Mouse (Mus musculus) forebrain, postnatal 0 days (tissue): ENCODE results near the gene Apmap. TPM values are rescaled to one million over a fixed set of nuclear protein-coding genes. Genes with fewer than 3 reads are reported as not detected.

Experiments used
- ATAC-seq: fragments of 200-750 bp; cut with Nextera tagmentation; 2 replicates; pipeline ENCODE4 v1.8.0; 2017; ENCODE audit warnings: mild to moderate bottlenecking, moderate library complexity
- DNase-seq: peaks from one replicate; pipeline ENCODE4 v3.0.0-alpha.2; 2015
- H3K27ac ChIP-seq: fragments of 300-500 bp; sonication (generic); 2 replicates; pipeline ENCODE4 v1.5.1; 2014; ENCODE audit warnings: low read depth, mild to moderate bottlenecking, antibody characterized with exemption, low read length, moderate library complexity, mixed read lengths
- H3K27me3 ChIP-seq: fragments of 300-500 bp; sonication (generic); 2 replicates; pipeline ENCODE4 v1.6.1; 2014; ENCODE audit warnings: mild to moderate bottlenecking, low read length, mixed read lengths; ENCODE audit not compliant: insufficient read depth
- H3K36me3 ChIP-seq: fragments of 300-500 bp; sonication (generic); 2 replicates; pipeline ENCODE4 v1.6.1; 2014; ENCODE audit warnings: mild to moderate bottlenecking, moderate library complexity; ENCODE audit not compliant: insufficient read depth
- H3K4me1 ChIP-seq: fragments of 300-500 bp; sonication (generic); 2 replicates; pipeline ENCODE4 v1.6.1; 2014; ENCODE audit warnings: antibody characterized with exemption; ENCODE audit not compliant: insufficient read depth
- H3K4me2 ChIP-seq: fragments of 300-500 bp; sonication (generic); 2 replicates; pipeline ENCODE4 v1.6.1; 2014; ENCODE audit warnings: low read depth, mild to moderate bottlenecking, moderate library complexity
- H3K4me3 ChIP-seq: fragments of 300-500 bp; sonication (generic); 2 replicates; pipeline ENCODE4 v1.5.1; 2014; ENCODE audit warnings: low read depth, low read length, mixed read lengths
- H3K9ac ChIP-seq: fragments of 300-500 bp; sonication (generic); 2 replicates; pipeline ENCODE4 v1.6.1; 2014; ENCODE audit warnings: mild to moderate bottlenecking
- H3K9me3 ChIP-seq: fragments of 300-500 bp; sonication (generic); 2 replicates; pipeline ENCODE4 v1.6.1; 2016; ENCODE audit warnings: low read length
- CTCF ChIP-seq: sonication (generic); IDR thresholded peaks from 2 replicates; pipeline ENCODE4 v1.5.1; 2016; ENCODE audit warnings: antibody characterized with exemption, control low read depth, low read depth
- WGBS: fragments of 180-500 bp; shearing (Covaris S2); extraction: QIAGEN DNeasy Blood & Tissue Kit; methylation state at CpG from one replicate; pipeline ENCODE4 v1.1.7; 2014; 5-methylcytosine and 5-hydroxymethylcytosine counted together
- polyA plus RNA-seq: library from polyadenylated mRNA; unstranded; fragments of >200 nt; fragmentation: Nextera tagmentation; extraction: Ambion mirVana; gene quantifications from 2 replicates; pipeline ENCODE4 v1.2.1, GENCODE M21; 2015
- total RNA-seq: library from RNA; depleted of rRNA; stranded (reverse); fragments of >200 nt; gene quantifications from 2 replicates; pipeline ENCODE4 v1.2.3, GENCODE M21; 2014; rRNA removed

The Apmap gene
- total RNA-seq (40.9 and 43.0 TPM in 2 replicates), polyA plus RNA-seq (53.5 and 56.1 TPM in 2 replicates)

DNA sequence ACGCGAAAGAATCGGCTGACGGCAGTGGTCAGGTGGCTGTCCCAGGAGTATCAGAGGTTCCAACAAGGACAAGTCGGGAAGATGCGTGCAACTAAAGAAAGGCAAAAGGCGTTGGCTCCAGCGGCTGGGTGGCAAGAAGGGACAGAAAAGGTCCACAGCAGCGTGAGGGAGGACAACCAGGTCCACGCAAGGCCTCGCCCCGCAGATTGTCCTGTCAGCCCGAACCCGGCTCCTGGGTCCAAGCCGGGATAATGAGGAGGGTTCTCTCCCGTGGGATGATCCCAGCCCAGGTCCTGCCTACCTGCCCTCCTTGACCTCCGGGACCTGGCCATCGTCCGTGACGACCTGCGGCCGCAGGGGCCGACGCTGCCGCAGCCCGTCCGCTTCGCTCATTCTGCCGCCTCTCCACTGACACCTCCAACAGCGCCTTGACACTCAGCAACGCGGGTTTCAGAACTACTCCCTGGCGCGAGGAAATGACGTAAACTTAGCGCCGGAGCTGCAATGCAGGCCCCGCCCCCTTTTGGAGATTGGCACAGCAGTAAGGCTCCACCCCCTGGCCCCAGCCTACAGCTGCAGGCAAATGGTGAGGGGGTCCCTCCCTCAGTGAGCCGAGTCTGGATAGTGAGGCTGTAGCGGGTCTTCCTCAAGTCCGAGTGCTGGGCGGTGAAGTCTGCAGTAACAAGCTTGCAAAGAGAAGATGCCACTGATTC, at the start of gene Apmap:
Apmap (minus strand) TSS at position 481 of the 713 bp plus-strand sequence.
- Histone ChIP-seq H3K4me3 (peak within 1 kb of the TSS; percentile 50), H3K9me3 (no peaks in the 10 kb centered on the region), H3K27me3 (no peaks in the 10 kb centered on the region), H3K36me3 (no peaks in the 10 kb centered on the region), H3K4me2 (peak within 1 kb of the TSS; percentile 69), H3K4me1 (peaks cover 9% of the 10 kb centered on the region), H3K27ac (peak within 1 kb of the TSS; percentile 16), H3K9ac (peak within 1 kb of the TSS; percentile 65)
- DNase-seq (peak; percentile 97), ATAC-seq (peak; percentile 97)
- peak; percentile 48 for TF ChIP-seq CTCF
- under 1% methylated on average over 42 of the region's 42 CpGs for WGBS

DNA sequence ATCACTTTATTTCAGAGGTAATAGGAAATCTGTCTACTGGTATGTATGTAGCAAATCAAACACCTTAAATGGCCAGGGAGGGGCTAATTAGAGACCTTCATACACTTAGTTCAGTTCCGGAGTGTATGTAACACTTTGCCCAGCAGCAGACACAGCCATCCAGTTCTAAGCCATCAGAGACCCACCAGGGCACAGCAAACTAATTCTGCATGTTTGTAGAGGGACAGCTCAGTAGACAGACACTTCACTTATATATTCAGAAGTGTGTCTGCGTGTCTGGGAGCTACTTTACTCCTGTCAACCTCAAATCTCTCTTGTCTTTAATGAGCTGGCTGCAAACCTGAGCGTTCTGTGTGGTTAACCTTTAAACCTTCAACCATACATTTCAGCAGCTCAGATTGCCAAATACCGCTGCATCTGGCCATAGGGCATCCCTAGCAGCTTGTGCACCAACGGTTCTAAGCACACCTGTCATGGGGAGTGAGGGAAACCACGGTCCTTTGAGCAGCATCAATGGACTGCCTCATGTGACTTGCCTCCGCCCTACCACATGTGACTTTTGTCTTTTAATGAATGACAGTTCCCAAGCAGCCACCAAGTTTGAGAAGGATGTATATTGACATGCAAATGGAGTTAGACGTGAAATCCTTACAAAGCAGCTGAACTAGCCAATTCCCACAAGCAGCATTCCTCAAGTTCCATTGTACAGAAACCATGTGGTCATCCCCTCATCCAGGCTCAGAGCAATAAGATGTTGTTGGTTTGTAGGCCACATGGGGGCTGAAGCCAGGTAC, 48.8 kb upstream of the Apmap start:
- H3K27ac ChIP-seq = peak overlapping the region; percentile 21; the same call in 1 of the 2 replicates
- no peak overlapping the region for H3K9ac ChIP-seq
- 24% methylated on average over 8 of the region's 8 CpGs for WGBS
- 0 out of 2 replicates have a peak, but pooled peaks cover 10% of the 10 kb centered on the region for H3K4me1 ChIP-seq
- no peak overlapping the region for H3K4me2 ChIP-seq
- no peaks in the 10 kb centered on the region for H3K9me3 ChIP-seq
- ATAC-seq = 0 out of 2 replicates have a peak, but pooled peaks have one; percentile 21
- H3K4me3 ChIP-seq = no peak overlapping the region
- no peaks in the 10 kb centered on the region for H3K27me3 ChIP-seq
- peak; percentile 15; the same call in 1 of the 2 replicates for TF ChIP-seq CTCF
- no peaks in the 10 kb centered on the region for H3K36me3 ChIP-seq
- no peak for DNase-seq

DNA sequence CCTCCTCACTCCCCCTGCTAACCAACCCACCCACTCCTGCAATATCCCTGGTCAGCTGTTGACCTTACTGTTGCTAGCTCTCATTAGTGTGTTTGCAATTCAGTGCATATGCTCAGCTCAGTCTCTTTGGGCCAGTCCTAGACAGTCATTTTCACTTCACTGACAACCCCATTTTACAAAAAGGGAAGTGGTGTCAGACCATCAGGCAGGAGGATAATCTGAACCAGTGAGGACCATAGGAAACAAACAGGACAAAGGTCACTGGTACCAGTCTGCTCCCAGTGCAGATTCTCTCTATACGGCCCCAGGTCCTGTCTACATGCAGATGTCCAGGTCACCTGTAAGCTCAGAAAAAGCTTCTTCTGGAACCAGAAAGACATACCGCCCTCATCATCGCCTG, 47.7 kb upstream of the Apmap start:
- no peak for DNase-seq
- WGBS = 93% methylated on average over 3 of the region's 3 CpGs
- H3K36me3 ChIP-seq = no peaks in the 10 kb centered on the region
- H3K27ac ChIP-seq = no peak overlapping the region
- H3K9ac ChIP-seq = no peak overlapping the region
- no peak for ATAC-seq
- no peak for TF ChIP-seq CTCF
- H3K27me3 ChIP-seq = no peaks in the 10 kb centered on the region
- no peak overlapping the region for H3K4me2 ChIP-seq
- H3K9me3 ChIP-seq = no peaks in the 10 kb centered on the region
- 0 out of 2 replicates have a peak, but pooled peaks cover 6% of the 10 kb centered on the region for H3K4me1 ChIP-seq
- no peak overlapping the region for H3K4me3 ChIP-seq

DNA sequence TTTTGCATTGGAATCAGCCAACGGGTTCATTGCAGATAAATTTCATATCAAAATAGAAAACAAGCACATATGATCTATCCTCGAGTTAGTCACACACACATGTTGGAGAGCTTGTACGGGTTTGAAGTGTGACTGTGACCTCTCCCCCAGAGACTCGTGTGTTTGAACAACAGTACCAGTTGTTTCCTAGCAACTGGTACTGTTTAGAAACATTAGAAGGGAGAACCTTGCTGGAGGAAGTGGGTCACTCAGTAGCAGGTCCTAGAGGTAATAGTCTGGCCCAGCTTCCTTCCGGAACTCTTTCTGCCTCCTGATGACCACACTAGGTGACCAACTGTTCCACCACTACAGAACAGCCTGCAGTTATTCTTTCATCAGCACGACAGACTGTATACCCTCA, 46.9 kb upstream of the Apmap start:
- no peak for ATAC-seq
- H3K4me3 ChIP-seq = no peak overlapping the region

DNA sequence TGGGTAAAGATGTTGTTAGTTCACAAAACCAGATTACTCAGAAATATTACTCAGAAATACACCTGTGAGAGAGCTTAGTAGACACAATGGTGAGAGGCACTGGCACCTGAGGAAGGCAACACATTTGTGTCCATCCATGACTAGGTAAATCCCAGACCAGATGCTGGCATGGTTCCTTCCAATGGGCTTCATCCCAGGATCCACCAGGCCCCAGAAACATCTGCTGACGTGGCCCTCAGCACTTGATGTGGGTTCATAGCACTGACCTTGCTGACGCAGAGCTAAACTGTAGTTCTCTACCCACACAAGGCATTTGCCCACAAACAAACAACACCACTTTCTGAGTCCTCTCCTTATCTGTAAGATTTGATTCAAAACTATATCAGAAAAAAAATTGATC, 46.4 kb upstream of the Apmap start:
- ATAC-seq = no peak
- Histone ChIP-seq H3K27me3 (no peaks in the 10 kb centered on the region), H3K4me2 (no peak overlapping the region), H3K4me1 (0 out of 2 replicates have a peak, but pooled peaks cover 3% of the 10 kb centered on the region), H3K27ac (no peak overlapping the region), H3K4me3 (no peak overlapping the region), H3K9me3 (no peaks in the 10 kb centered on the region), H3K9ac (no peak overlapping the region), H3K36me3 (no peaks in the 10 kb centered on the region)
- TF ChIP-seq CTCF = no peak
- WGBS = 88% methylated on average over 2 of the region's 2 CpGs
- no peak for DNase-seq

More for the DNA sequence above, 46.9 kb upstream of the Apmap start:
- no peaks in the 10 kb centered on the region for H3K36me3 ChIP-seq
- no peak overlapping the region for H3K9ac ChIP-seq
- TF ChIP-seq CTCF = no peak
- no peaks in the 10 kb centered on the region for H3K27me3 ChIP-seq
- no peak for DNase-seq
- H3K27ac ChIP-seq = no peak overlapping the region
- H3K4me2 ChIP-seq = no peak overlapping the region
- no peaks in the 10 kb centered on the region for H3K9me3 ChIP-seq
- no peaks in the 10 kb centered on the region for H3K4me1 ChIP-seq
- WGBS = 81% methylated on average over 6 of the region's 6 CpGs

DNA sequence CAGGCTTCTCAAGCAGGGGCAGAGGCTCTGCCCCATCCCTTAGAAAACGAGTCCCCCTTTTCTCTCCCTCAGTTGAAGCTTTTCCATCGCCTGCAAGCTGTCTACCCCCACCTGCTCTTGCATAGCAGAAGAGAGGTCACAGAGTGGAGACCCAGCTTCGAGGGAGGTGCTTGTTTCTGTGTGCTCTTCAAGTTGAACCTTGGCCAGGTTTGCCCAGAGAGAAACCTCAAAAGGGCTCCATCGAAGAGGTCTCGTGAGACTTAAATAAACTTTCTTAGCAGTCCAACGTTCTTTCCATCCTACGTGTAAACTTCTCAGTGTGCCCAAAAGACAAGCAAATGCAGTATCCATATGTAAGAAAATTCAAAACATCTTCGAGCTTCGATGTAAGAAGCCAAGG, 43.0 kb upstream of the Apmap start:
- peaks cover 3% of the 10 kb centered on the region; the same call in 1 of the 2 replicates for H3K4me1 ChIP-seq
- DNase-seq = no peak
- TF ChIP-seq CTCF = no peak
- H3K9me3 ChIP-seq = no peaks in the 10 kb centered on the region
- WGBS = 68% methylated on average over 9 of the region's 9 CpGs
- H3K27ac ChIP-seq = no peak overlapping the region
- no peak for ATAC-seq
- H3K27me3 ChIP-seq = no peaks in the 10 kb centered on the region
- H3K4me3 ChIP-seq = no peak overlapping the region
- H3K4me2 ChIP-seq = no peak overlapping the region
- no peaks in the 10 kb centered on the region for H3K36me3 ChIP-seq
- H3K9ac ChIP-seq = no peak overlapping the region
